In the genomic region with DNA sequence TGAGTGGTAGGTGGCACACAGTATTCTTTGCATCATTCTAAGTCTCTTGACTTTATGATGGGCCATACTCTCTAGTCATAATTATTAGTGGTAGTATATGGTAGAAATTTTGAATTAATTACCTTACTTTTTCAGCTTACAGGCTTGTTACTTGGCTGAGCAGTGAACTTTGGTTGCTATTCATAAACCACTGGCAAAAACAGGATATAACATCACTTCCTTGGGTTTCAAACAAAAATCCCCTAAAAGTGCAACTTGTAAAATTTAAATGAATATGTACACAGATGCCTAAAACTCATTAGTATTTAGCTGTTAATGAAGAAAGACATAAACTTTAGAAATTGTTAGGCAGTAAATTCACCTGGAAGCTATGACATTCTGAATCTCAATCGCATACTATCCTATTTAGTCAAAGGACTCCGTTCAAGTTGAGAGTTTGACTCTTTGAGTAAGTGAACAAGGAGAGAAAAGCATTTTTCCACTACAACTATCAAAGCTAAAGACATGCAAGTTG, we compare ENCODE assay signal across 17 mouse cellular contexts. TPM values are rescaled to one million over a fixed set of nuclear protein-coding genes. Genes with fewer than 3 reads are reported as not detected.
"Had no signal": no experiment of that assay in that cellular context is flagged by ENCODE, and none has a peak within 500 bp of the region (broad histone marks: within the 10 kb centered on the region; RNA-seq: fewer than 3 reads in every experiment).

No protein-coding gene starts in this region.

- H3K36me3 ChIP-seq: limb, embryonic 13.5 days; liver, embryonic 15.5 days; midbrain, embryonic 13.5 days; neural tube, embryonic 12.5 days had no signal

- DNase-seq: kidney, postnatal 4 days; left cerebral cortex, postnatal 4 days; lung, adult 2 months; lung, postnatal 36 days; retina, postnatal 1 day; right cerebral cortex, postnatal 14 days; thymus, postnatal 4 days had no signal

- H3K9ac ChIP-seq: limb, embryonic 13.5 days; liver, embryonic 15.5 days; midbrain, embryonic 13.5 days; neural tube, embryonic 12.5 days had no signal

- H3K27ac ChIP-seq: layer of hippocampus, adult 2 months; limb, embryonic 13.5 days; liver, embryonic 15.5 days; midbrain, embryonic 13.5 days; neural tube, embryonic 12.5 days had no signal

- H3K4me2 ChIP-seq: limb, embryonic 13.5 days; liver, embryonic 15.5 days; midbrain, embryonic 13.5 days; neural tube, embryonic 12.5 days had no signal

- H3K27me3 ChIP-seq: limb, embryonic 13.5 days; liver, embryonic 15.5 days; midbrain, embryonic 13.5 days; neural tube, embryonic 12.5 days had no signal

- H3K9me3 ChIP-seq: limb, embryonic 13.5 days; liver, embryonic 15.5 days; midbrain, embryonic 13.5 days; neural tube, embryonic 12.5 days had no signal

- ATAC-seq: lung, postnatal 0 days; midbrain, embryonic 13.5 days had no signal

- H3K4me1 ChIP-seq: limb, embryonic 13.5 days; liver, embryonic 15.5 days; midbrain, embryonic 13.5 days; neural tube, embryonic 12.5 days had no signal

- H3K4me3 ChIP-seq: layer of hippocampus, adult 2 months; limb, embryonic 13.5 days; liver, embryonic 15.5 days; midbrain, embryonic 13.5 days; myocyte; neural tube, embryonic 12.5 days had no signal

RNA-seq across cellular contexts. Expression of gene Gpr174, which starts 38.0 kb away (rescaled TPM):
- total RNA-seq: layer of hippocampus, adult 2 months; layer of hippocampus, postnatal 10 days; midbrain, postnatal 0 days had no signal
- polyA plus RNA-seq: kidney, embryonic 16.5 days; lung, postnatal 0 days; midbrain, embryonic 13.5 days; myocyte had no signal
